Mouse (Mus musculus) spleen, postnatal 10 days (tissue): ENCODE results near the gene Smarcd2.
A peak's percentile ranks its signal among the peaks of the same experiment; 100 is the strongest.
"Not testable (repeated sequence)": the region's sequence is repeated elsewhere in the genome, so short reads cannot be mapped to it uniquely, and the experiment has no call there.

Source experiments
- DNase-seq, 2 experiments: peaks; one replicate each; pipeline ENCODE4 v3.0.0; 2021 to 2022; ENCODE audit warnings: low spot score in 2 of 2

The Smarcd2 gene

GRCm38 (mm10) chr11:106249326-106249725 is 23.4 kb downstream of the Smarcd2 start:
- no peak for DNase-seq

GRCm38 (mm10) chr11:106246834-106247233 is 25.9 kb downstream of the Smarcd2 start:
- peak in 1 of 2 experiments; percentile 53 for DNase-seq

- DNase-seq = not testable (repeated sequence)
Measured at GRCm38 (mm10) chr11:106233978-106234377, 38.8 kb downstream of the Smarcd2 start.

- DNase-seq = no peak
Measured at GRCm38 (mm10) chr11:106220603-106221002, 52.2 kb downstream of the Smarcd2 start.

- DNase-seq = peak; percentile 84 to 92
Measured at GRCm38 (mm10) chr11:106216730-106217490, 55.9 kb downstream of the Smarcd2 start, which contains the start of gene Ddx42. Ddx42 (plus strand) TSS chr11:106216926.

- DNase-seq = peak; percentile 84 to 94
Measured at GRCm38 (mm10) chr11:106215927-106216729, 56.6 kb downstream of the Smarcd2 start, which contains the start of gene Ccdc47. Ccdc47 (minus strand) TSS chr11:106216344.

GRCm38 (mm10) chr11:106215450-106215859 is 57.3 kb downstream of the Smarcd2 start:
- no peak for DNase-seq

GRCm38 (mm10) chr11:106214856-106215255 is 57.9 kb downstream of the Smarcd2 start:
- no peak for DNase-seq
